Mouse (Mus musculus) thymus, adult 2 months (tissue): ENCODE data around the gene Gldc. TPM values are rescaled to one million over a fixed set of nuclear protein-coding genes. Genes with fewer than 3 reads are reported as not detected.

Experiments used
- DNase-seq: peaks from one replicate; pipeline ENCODE4 v3.0.0; 2021
- H3K27ac ChIP-seq: fragments of 200-500 bp; 2 replicates; pipeline ENCODE4 v1.5.1; 2012; ENCODE audit warnings: low read length, control low read depth; ENCODE audit not compliant: control insufficient read depth, insufficient read depth
- H3K27me3 ChIP-seq: fragments of 200-500 bp; 2 replicates; pipeline ENCODE4 v1.6.1; 2012; ENCODE audit warnings: mild to moderate bottlenecking, low read length, moderate library complexity, mixed read lengths; ENCODE audit not compliant: control insufficient read depth, insufficient read depth
- H3K36me3 ChIP-seq: fragments of 200-500 bp; 2 replicates; pipeline ENCODE4 v1.6.1; 2012; ENCODE audit warnings: mild to moderate bottlenecking, low read length, moderate library complexity; ENCODE audit not compliant: control insufficient read depth, insufficient read depth
- H3K4me1 ChIP-seq: fragments of 200-500 bp; replicated peaks from 2 replicates; pipeline ENCODE4 v1.6.1; 2012; ENCODE audit warnings: low read length; ENCODE audit not compliant: control insufficient read depth, insufficient read depth
- H3K4me3 ChIP-seq: fragments of 200-500 bp; 2 replicates; pipeline ENCODE4 v1.5.1; 2012; ENCODE audit warnings: mild to moderate bottlenecking, low read length, control low read depth, moderate library complexity; ENCODE audit not compliant: control insufficient read depth, insufficient read depth
- CTCF ChIP-seq: fragments of 200-500 bp; IDR thresholded peaks from 2 replicates; pipeline ENCODE4 v1.5.1; 2012; ENCODE audit warnings: mild to moderate bottlenecking, control low read depth, low read length, moderate library complexity, borderline replicate concordance; ENCODE audit not compliant: control insufficient read depth, poor library complexity, insufficient read depth; ENCODE audit errors: extremely low read depth
- POLR2A ChIP-seq: fragments of 200-500 bp; IDR thresholded peaks from 2 replicates; pipeline ENCODE4 v1.6.1; 2012; ENCODE audit warnings: mild to moderate bottlenecking, low read length, control low read depth, moderate library complexity; ENCODE audit not compliant: control insufficient read depth, poor library complexity, insufficient read depth; ENCODE audit errors: extremely low read depth
- WGBS: fragments of 180-500 bp; shearing (Covaris S2); methylation state at CpG from one replicate; pipeline ENCODE4 v1.1.7; 2018; 5-methylcytosine and 5-hydroxymethylcytosine counted together
- polyA plus RNA-seq: library from polyadenylated mRNA; depleted of rRNA; stranded (reverse); fragments of >200 nt; gene quantifications from 2 replicates; pipeline ENCODE4 v1.2.3, GENCODE M21; 2012

The Gldc gene
- polyA plus RNA-seq, 1 experiment = 0.13 TPM

DNA sequence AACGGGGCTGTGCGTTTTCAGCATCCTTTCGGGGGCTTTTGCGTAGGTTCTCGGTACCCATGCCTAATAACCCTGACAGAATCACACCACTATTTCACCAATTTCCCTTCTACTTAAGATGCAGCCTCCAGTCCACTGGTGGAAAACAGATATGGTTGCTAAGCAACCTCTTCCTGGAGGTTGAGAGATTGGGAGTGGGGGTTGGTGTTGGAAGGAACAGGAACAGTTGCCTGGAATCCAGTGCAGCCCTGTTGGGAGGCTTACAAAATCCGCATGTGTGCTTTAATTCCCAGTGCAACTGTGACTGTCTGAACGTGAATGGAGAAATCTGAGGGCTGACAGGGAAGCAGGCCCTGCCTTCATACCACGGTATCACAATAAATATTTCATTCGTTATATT lies 57.5 kb downstream of the Gldc start:
- no peak for DNase-seq
- Histone ChIP-seq H3K36me3 (no peaks in the 10 kb centered on the region), H3K4me1 (no peaks in the 10 kb centered on the region), H3K4me3 (no peak overlapping the region), H3K27me3 (no peaks in the 10 kb centered on the region), H3K27ac (no peak overlapping the region)
- WGBS = 81% methylated on average over 9 of the region's 9 CpGs
- TF ChIP-seq POLR2A = no peak
- TF ChIP-seq CTCF = no peak

DNA sequence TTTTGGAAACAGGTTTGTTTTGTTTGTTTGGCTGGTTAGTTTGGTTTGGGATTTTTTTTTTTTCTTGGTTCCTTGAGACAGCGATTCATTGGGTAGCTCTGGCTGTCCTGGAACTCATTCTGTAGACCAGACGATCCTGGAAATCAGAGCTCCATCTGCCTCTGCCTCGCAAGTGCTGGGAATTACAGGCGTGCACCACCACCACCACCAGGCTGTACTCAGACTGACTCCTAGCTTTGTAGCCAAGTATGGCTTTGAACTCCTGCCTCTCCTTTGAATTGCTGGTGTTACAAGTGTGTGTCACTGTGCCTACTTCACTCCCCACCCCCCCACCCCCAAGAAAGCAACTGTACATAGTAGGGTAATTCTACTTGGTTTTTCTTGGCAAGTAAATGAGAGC lies 58.0 kb downstream of the Gldc start:
- Histone ChIP-seq H3K27ac (no peak overlapping the region), H3K27me3 (no peaks in the 10 kb centered on the region), H3K4me3 (no peak overlapping the region), H3K36me3 (no peaks in the 10 kb centered on the region), H3K4me1 (no peaks in the 10 kb centered on the region)
- TF ChIP-seq CTCF = no peak
- no peak for TF ChIP-seq POLR2A
- DNase-seq = no peak
- WGBS = 91% methylated on average over 4 of the region's 4 CpGs

DNA sequence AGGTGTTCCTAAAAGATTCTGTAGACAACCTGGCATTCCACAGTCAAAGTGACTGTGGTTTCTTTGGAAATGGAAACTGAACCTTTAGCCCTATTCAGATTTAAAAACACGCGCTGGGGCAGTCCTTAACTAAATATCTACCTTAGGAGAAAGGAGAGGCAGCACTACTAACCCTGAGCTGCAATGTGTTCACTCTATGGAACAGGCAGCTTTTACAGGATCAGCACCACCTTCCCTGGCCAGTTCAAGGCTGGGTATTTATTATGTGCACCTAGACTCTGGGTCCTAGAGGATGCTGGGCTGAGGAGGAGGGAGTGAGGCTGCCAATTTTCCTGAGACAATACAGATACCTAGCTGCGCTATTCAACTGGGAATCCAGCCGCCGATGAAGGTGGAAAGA lies 59.6 kb downstream of the Gldc start:
- Histone ChIP-seq H3K4me1 (peaks cover 8% of the 10 kb centered on the region), H3K27me3 (no peaks in the 10 kb centered on the region), H3K27ac (no peak overlapping the region), H3K4me3 (no peak overlapping the region), H3K36me3 (no peaks in the 10 kb centered on the region)
- TF ChIP-seq POLR2A (no peak), CTCF (no peak)
- WGBS = 98% methylated on average over 5 of the region's 5 CpGs
- DNase-seq = no peak

DNA sequence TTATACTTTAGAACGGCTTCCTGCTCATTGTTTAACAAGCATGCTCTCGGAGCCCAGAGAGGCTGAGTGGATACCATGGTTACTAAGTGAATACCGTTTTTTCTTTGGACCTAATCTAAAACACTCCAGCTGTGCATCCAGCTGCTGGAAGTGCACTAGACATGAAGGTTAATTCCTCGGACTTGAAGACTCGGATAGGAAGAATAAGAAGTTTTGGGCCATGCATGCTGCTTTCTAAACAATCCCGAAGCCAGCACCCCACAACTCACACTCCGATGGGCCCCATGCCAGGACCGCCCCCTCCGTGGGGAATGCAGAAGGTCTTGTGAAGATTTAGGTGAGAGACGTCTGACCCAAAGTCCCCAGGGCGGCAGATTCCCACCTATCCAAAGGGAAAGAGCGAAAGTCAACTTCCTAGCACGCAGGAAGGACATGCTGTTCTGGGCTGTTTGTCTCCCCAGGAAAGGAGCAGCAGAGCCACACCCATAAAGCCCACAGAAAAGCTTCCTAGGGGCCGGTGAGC lies 60.2 kb downstream of the Gldc start:
- Histone ChIP-seq H3K27me3 (no peaks in the 10 kb centered on the region), H3K36me3 (no peaks in the 10 kb centered on the region), H3K4me3 (no peak overlapping the region), H3K4me1 (peaks cover 9% of the 10 kb centered on the region), H3K27ac (no peak overlapping the region)
- DNase-seq = no peak
- TF ChIP-seq POLR2A (no peak), CTCF (no peak)
- WGBS = 84% methylated on average over 14 of the region's 14 CpGs

DNA sequence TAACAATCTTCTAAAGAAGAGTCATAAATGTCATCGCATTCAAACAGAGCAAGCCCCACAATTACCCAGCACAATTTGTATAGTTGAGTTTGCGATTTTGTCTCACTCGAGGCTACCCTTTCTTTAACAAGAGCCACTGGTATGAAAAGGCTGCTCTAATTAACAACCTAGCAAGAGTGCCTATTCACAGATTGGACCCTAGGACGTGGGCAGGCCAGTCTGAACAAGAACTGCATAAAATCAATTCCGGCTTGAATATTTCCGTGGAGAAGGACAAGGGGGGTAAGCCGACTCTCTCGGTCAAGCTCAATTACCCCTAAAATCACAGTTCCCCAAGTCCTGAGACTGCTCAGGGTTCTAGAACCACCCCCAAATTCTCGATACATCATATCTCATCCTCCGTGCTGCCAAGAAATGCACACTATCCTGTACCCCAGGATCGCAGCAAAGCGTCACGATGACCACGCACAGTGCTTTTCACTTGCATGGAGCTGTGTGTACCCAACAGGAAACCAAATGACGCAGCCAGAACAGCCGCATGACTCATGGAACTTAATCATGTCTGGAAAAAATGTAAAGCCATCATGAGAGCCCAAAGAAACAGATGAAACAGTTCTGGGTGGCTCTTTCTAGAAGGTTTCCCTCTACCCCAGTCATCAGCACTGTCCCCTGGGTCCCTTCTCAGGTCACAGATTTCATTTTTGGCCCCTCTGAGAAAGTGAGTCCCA lies 62.1 kb downstream of the Gldc start:
- DNase-seq = no peak
- WGBS = 89% methylated on average over 16 of the region's 16 CpGs
- TF ChIP-seq CTCF = no peak
- no peak for TF ChIP-seq POLR2A
- Histone ChIP-seq H3K27ac (no peak overlapping the region), H3K27me3 (no peaks in the 10 kb centered on the region), H3K36me3 (no peaks in the 10 kb centered on the region), H3K4me1 (peaks cover 9% of the 10 kb centered on the region), H3K4me3 (no peak overlapping the region)

DNA sequence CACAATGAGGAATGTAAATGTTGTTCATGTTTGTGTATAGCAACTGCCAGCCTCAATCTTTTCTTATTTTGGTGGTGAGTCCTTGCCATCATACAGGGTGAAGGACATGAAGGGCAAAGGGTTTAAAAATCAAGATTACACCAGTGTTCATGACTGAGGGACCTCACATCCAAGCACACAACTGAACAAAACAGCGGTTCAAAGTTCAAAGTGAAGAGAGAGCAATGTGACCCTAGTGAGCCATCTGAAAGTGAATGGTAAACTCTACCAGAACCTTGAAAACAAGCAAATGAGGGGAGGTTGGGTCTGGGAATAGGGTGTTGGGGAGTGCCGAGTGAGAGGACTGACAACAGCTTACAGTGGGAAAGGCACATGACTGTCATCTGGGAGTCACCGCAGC lies 63.8 kb downstream of the Gldc start:
- Histone ChIP-seq H3K36me3 (no peaks in the 10 kb centered on the region), H3K4me1 (peaks cover 9% of the 10 kb centered on the region), H3K27me3 (no peaks in the 10 kb centered on the region), H3K27ac (no peak overlapping the region), H3K4me3 (no peak overlapping the region)
- over 99% methylated on average over 3 of the region's 3 CpGs for WGBS
- TF ChIP-seq CTCF (no peak), POLR2A (no peak)
- no peak for DNase-seq

DNA sequence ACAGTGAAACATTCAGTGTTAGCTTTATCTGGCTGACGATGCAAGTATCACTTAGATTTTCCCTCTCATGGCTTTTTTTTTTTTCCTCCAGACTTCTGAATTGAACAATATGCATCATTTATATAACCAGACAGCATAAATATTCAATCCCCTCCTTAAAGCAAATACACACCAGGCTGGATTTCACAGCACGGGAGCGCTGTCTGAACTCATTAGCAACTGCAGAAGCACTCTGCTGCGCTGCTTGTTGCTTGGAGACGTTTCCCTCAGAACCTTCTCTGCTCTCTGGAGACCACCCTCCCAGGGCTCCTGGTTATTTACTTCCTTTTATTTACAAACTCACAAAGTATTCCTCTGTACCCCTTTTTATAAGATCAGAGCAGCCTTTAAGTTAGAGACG lies 66.1 kb downstream of the Gldc start:
- Histone ChIP-seq H3K36me3 (no peaks in the 10 kb centered on the region), H3K27ac (no peak overlapping the region), H3K4me1 (peaks cover 9% of the 10 kb centered on the region), H3K27me3 (no peaks in the 10 kb centered on the region), H3K4me3 (no peak overlapping the region)
- 96% methylated on average over 6 of the region's 6 CpGs for WGBS
- TF ChIP-seq CTCF = no peak
- no peak for TF ChIP-seq POLR2A
- no peak for DNase-seq
